Mouse (Mus musculus) intestine, embryonic 16.5 days (tissue): ENCODE data around the gene Rhot1. TPM values are rescaled to one million over a fixed set of nuclear protein-coding genes. Genes with fewer than 3 reads are reported as not detected.

ENCODE experiments used
- ATAC-seq: fragments of 200-750 bp; cut with Nextera tagmentation; 2 replicates; pipeline ENCODE4 v1.8.0; 2017; ENCODE audit warnings: moderate TSS enrichment, moderate library complexity
- H3K27ac ChIP-seq: fragments of 300-500 bp; sonication (generic); 2 replicates; pipeline ENCODE4 v1.5.1; 2014; ENCODE audit warnings: mild to moderate bottlenecking, low read length
- H3K27me3 ChIP-seq: fragments of 300-500 bp; sonication (generic); replicated peaks from 2 replicates; pipeline ENCODE4 v1.6.1; 2014; ENCODE audit warnings: low read length, control low read depth, mixed read lengths; ENCODE audit not compliant: control insufficient read depth, insufficient read depth
- H3K36me3 ChIP-seq: fragments of 300-500 bp; sonication (generic); 2 replicates; pipeline ENCODE4 v1.6.1; 2014; ENCODE audit warnings: low read length, control low read depth; ENCODE audit not compliant: control insufficient read depth, insufficient read depth
- H3K4me1 ChIP-seq: fragments of 300-500 bp; sonication (generic); 2 replicates; pipeline ENCODE4 v1.6.1; 2014; ENCODE audit warnings: low read length, control low read depth, mixed read lengths; ENCODE audit not compliant: control insufficient read depth, insufficient read depth
- H3K4me2 ChIP-seq: fragments of 300-500 bp; sonication (generic); 2 replicates; pipeline ENCODE4 v1.6.1; 2014; ENCODE audit warnings: low read depth, low read length, control low read depth
- H3K4me3 ChIP-seq: fragments of 300-500 bp; sonication (generic); 2 replicates; pipeline ENCODE4 v1.5.1; 2014; ENCODE audit warnings: mild to moderate bottlenecking, low read length
- H3K9ac ChIP-seq: fragments of 300-500 bp; sonication (generic); 2 replicates; pipeline ENCODE4 v1.6.1; 2014; ENCODE audit warnings: low read depth, low read length
- H3K9me3 ChIP-seq: fragments of 300-500 bp; sonication (generic); 2 replicates; pipeline ENCODE4 v1.6.1; 2016; ENCODE audit warnings: low read length, control low read depth; ENCODE audit not compliant: control insufficient read depth
- WGBS: fragments of 180-500 bp; shearing (Covaris S2); extraction: QIAGEN DNeasy Blood & Tissue Kit; methylation state at CpG from one replicate; pipeline ENCODE4 v1.1.7; 2014; 5-methylcytosine and 5-hydroxymethylcytosine counted together
- polyA plus RNA-seq: library from polyadenylated mRNA; unstranded; fragments of >200 nt; fragmentation: Nextera tagmentation; extraction: Ambion mirVana; gene quantifications from 2 replicates; pipeline ENCODE4 v1.2.1, GENCODE M21; 2015

Rhot1 gene
- polyA plus RNA-seq, 1 experiment from 2014 or later: 38.0 TPM

- H3K4me3 ChIP-seq: no peak overlapping the region
- 77% methylated on average over 5 of the region's 5 CpGs for WGBS
- no peak overlapping the region for H3K9ac ChIP-seq
- no peaks in the 10 kb centered on the region for H3K4me1 ChIP-seq
- ATAC-seq: no peak
- H3K27ac ChIP-seq: no peak overlapping the region
- H3K27me3 ChIP-seq: no peaks in the 10 kb centered on the region
- no peak overlapping the region for H3K4me2 ChIP-seq
- no peaks in the 10 kb centered on the region for H3K36me3 ChIP-seq
- H3K9me3 ChIP-seq: no peaks in the 10 kb centered on the region
These were observed 62.3 kb downstream of the Rhot1 start for GRCm38 (mm10) chr11:80271096-80271495.

GRCm38 (mm10) chr11:80275011-80275410 is 66.2 kb downstream of the Rhot1 start:
- Histone ChIP-seq H3K4me2 (no peak overlapping the region), H3K9ac (no peak overlapping the region), H3K4me1 (no peaks in the 10 kb centered on the region), H3K27ac (no peak overlapping the region), H3K9me3 (no peaks in the 10 kb centered on the region), H3K4me3 (no peak overlapping the region), H3K36me3 (no peaks in the 10 kb centered on the region), H3K27me3 (no peaks in the 10 kb centered on the region)
- 65% methylated on average over 3 of the region's 3 CpGs for WGBS
- no peak for ATAC-seq

GRCm38 (mm10) chr11:80278054-80278453 is 69.2 kb downstream of the Rhot1 start:
- H3K9ac ChIP-seq: no peak overlapping the region
- H3K4me2 ChIP-seq: no peak overlapping the region
- no peaks in the 10 kb centered on the region for H3K4me1 ChIP-seq
- H3K27ac ChIP-seq: no peak overlapping the region
- 65% methylated on average over 2 of the region's 2 CpGs for WGBS
- no peak for ATAC-seq
- H3K9me3 ChIP-seq: no peaks in the 10 kb centered on the region
- no peaks in the 10 kb centered on the region for H3K36me3 ChIP-seq
- no peak overlapping the region for H3K4me3 ChIP-seq
- H3K27me3 ChIP-seq: no peaks in the 10 kb centered on the region

- no peak overlapping the region for H3K27ac ChIP-seq
These were observed 75.0 kb downstream of the Rhot1 start for GRCm38 (mm10) chr11:80283786-80284185.

DNA sequence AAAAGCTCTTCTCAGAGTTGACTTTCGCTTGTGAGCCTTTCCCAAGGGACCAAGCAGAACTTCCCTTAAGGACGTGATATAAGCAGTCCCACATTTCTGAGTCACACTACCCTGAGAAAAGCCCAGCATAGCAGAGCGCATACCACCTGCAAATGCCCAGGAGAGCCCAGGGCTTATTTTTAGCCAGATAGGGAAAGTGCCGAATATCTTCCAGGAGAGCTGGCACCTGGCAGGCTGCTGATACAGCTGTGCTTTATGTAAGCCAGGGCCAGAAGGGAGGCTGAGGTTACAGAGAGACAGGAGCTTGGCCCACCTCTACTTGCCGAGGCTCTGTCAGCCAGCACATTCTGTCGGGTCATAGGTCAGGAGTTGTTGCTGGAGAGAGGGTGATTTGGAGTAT is 75.8 kb downstream of the Rhot1 start:
- no peak overlapping the region for H3K9ac ChIP-seq
- H3K4me1 ChIP-seq: peaks cover 5% of the 10 kb centered on the region
- no peak for ATAC-seq
- 45% methylated on average over 6 of the region's 6 CpGs for WGBS
- H3K27me3 ChIP-seq: no peaks in the 10 kb centered on the region
- H3K4me3 ChIP-seq: no peak overlapping the region
- no peak overlapping the region for H3K27ac ChIP-seq
- H3K4me2 ChIP-seq: no peak overlapping the region
- H3K36me3 ChIP-seq: no peaks in the 10 kb centered on the region
- no peaks in the 10 kb centered on the region for H3K9me3 ChIP-seq

More at GRCm38 (mm10) chr11:80283786-80284185, 75.0 kb downstream of the Rhot1 start:
- H3K27me3 ChIP-seq: no peaks in the 10 kb centered on the region
- H3K4me1 ChIP-seq: no peaks in the 10 kb centered on the region
- no peak overlapping the region for H3K4me2 ChIP-seq
- H3K9me3 ChIP-seq: no peaks in the 10 kb centered on the region
- ATAC-seq: no peak
- H3K4me3 ChIP-seq: no peak overlapping the region
- no peak overlapping the region for H3K9ac ChIP-seq
- 69% methylated on average over 3 of the region's 3 CpGs for WGBS
- H3K36me3 ChIP-seq: no peaks in the 10 kb centered on the region

DNA sequence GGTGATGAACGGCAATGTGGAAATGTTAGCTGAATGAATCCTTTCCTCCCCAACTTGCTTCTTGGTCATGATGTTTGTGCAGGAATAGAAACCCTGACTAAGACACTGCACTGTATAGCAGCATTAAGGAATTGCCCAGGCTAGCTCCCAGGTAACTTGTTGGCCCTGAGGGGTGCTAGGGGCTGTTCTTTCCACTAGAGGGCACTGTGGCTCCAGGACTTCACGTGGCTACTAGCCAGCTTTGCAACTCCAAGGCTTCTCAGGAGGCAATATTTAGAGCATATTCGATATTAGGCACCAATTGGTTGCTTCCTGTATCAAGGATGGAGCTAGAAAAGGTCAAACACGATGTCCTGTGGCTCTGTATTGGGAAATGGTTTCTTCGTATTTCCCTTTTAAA is 78.3 kb downstream of the Rhot1 start:
- Histone ChIP-seq H3K4me3 (no peak overlapping the region), H3K4me1 (peaks cover 16% of the 10 kb centered on the region), H3K27ac (no peak overlapping the region), H3K4me2 (no peak overlapping the region), H3K27me3 (no peaks in the 10 kb centered on the region), H3K9ac (no peak overlapping the region), H3K9me3 (peaks cover 5% of the 10 kb centered on the region; the same call in 1 of the 2 replicates), H3K36me3 (no peaks in the 10 kb centered on the region)
- WGBS: 17% methylated on average over 5 of the region's 5 CpGs
- no peak for ATAC-seq

DNA sequence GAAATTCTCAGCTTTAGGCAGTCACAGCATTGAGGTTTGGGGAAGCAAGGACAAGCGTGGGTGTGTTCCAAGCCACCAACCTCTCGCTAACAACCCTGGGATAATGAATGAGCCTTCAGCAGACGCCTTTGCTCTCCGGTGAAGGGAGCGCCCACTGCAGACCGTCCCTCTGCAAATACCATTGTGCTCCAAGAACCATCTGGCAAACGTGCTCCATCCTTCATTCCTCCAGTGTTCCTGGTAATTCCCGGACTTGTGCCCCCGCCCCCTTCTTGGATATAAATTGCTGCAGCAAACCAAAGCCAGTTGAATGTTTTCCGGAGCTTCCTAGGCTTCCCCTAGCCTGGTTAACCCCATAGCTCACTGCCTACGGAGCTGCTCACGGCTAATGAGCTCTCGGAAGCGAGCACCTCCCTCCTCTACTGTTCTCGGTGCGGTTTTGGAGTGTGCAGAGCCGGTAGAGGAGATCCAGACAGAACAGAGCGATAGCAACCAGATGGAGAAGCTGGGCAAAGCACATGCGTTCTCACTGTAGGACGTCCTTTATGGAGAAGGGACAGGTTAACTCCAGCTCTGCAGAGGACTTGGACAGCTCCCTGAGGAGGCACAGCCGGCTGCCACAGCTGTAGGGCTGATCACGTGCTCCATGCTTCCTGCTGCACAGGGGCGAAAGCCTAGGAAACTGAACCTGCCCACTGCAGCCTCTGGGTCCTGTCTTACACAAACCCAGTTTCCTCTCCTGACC is 81.1 kb downstream of the Rhot1 start:
- H3K27ac ChIP-seq: peak overlapping the region; percentile 67
- peak overlapping the region; percentile 31 for H3K4me3 ChIP-seq
- peaks cover 16% of the 10 kb centered on the region for H3K4me1 ChIP-seq
- H3K27me3 ChIP-seq: no peaks in the 10 kb centered on the region
- H3K9me3 ChIP-seq: peaks cover 5% of the 10 kb centered on the region; the same call in 1 of the 2 replicates
- no peaks in the 10 kb centered on the region for H3K36me3 ChIP-seq
- peak overlapping the region; percentile 54 for H3K4me2 ChIP-seq
- ATAC-seq: peak; percentile 94
- WGBS: 0% methylated on average over 23 of the region's 23 CpGs
- peak overlapping the region; percentile 4; the same call in 1 of the 2 replicates for H3K9ac ChIP-seq

- H3K36me3 ChIP-seq: no peaks in the 10 kb centered on the region
- H3K4me2 ChIP-seq: no peak overlapping the region
- H3K9me3 ChIP-seq: peaks cover 5% of the 10 kb centered on the region; the same call in 1 of the 2 replicates
- no peak for ATAC-seq
- no peak overlapping the region for H3K9ac ChIP-seq
- no peak overlapping the region for H3K4me3 ChIP-seq
- 0 out of 2 replicates have a peak, but pooled peaks cover 3% of the 10 kb centered on the region for H3K27me3 ChIP-seq
- 77% methylated on average over 2 of the region's 2 CpGs for WGBS
- H3K4me1 ChIP-seq: peaks cover 16% of the 10 kb centered on the region
- H3K27ac ChIP-seq: no peak overlapping the region
These were observed 82.2 kb downstream of the Rhot1 start for GRCm38 (mm10) chr11:80291004-80291403.

GRCm38 (mm10) chr11:80292463-80292862 is 83.6 kb downstream of the Rhot1 start:
- WGBS: 59% methylated on average over 7 of the region's 7 CpGs
- ATAC-seq: no peak
- Histone ChIP-seq H3K9me3 (peaks cover 5% of the 10 kb centered on the region; the same call in 1 of the 2 replicates), H3K4me3 (no peak overlapping the region), H3K9ac (no peak overlapping the region), H3K4me2 (no peak overlapping the region), H3K4me1 (peaks cover 16% of the 10 kb centered on the region), H3K36me3 (no peaks in the 10 kb centered on the region), H3K27ac (no peak overlapping the region), H3K27me3 (0 out of 2 replicates have a peak, but pooled peaks cover 4% of the 10 kb centered on the region)
